Comparison of ENCODE assay signal across 12 mouse cellular contexts in the genomic region with DNA sequence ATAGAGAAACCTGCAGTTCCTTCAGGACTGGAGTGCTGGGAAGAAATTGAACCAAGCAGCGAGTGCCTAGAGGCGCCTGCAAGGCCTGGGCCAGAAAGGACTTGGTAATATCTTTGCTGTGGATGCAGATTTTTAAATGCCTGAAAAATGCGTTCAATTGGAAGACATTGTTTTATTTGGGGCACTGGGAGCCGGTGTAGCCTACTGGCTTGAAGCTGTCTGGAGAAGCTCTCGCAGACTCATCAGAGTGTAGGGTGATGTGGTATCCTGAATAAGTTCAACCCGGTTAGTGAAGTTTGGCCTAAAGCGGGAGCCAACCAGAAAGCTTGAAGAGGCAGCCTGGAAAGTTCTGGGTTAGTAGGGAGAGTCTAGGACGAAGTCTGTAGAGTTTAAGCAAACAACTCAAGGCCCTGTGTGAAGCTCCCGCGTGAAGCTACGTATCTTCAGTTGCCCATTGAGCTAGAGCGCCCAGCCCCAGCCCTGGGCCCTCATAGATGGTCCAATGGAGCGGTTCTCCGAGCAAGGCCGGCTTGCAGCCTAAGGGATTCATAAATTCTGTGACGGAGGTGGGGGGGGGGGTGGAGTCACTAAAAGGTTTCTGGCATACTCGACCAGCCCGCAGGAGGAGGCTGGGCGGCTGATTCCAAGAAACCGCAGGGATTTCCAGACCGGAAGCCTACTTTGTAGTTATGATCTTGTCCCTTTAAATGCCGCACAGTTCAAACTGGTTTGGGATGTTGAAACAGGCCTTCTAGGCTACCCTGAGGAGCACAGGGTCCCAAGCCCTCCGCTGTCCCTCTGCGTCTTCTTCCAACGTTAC. TPM values are rescaled to one million over a fixed set of nuclear protein-coding genes. Genes with fewer than 3 reads are reported as not detected.
DNase-seq lines count a peak whose midpoint lies in the region; ATAC-seq and TF ChIP-seq lines count a peak whose summit lies in the region.
"Had no signal": no experiment of that assay in that cellular context is flagged by ENCODE, and none has a peak within 500 bp of the region (broad histone marks: within the 10 kb centered on the region; RNA-seq: fewer than 3 reads in every experiment).

No protein-coding gene starts in this region.

- peak; percentile 32 to 49 for DNase-seq in heart, adult 18-20 months
- DNase-seq in heart, postnatal 25 days (ENCODE audit: low spot score), result no peak
- DNase-seq in ZHBTc4 (ENCODE audit: low read depth, low spot score), result peak; percentile 40
- DNase-seq in limb, embryonic 11.5 days (ENCODE audit: low spot score), result peak; percentile 60
- no peak for DNase-seq in left cerebral cortex, adult 2 months (ENCODE audit: extremely low spot score in 1 of 2, low spot score in 2 of 2)
- DNase-seq in frontal cortex, postnatal 25 days (ENCODE audit: low spot score in 2 of 2), result no peak
- no peak for DNase-seq in ovary, adult 18-20 months (ENCODE audit: low spot score)
- DNase-seq: kidney, adult 18-20 months; layer of hippocampus, postnatal 36 days; lung, adult 2 months had no signal

- H3K36me3 ChIP-seq in embryonic facial prominence, embryonic 15.5 days, result no peaks in the 10 kb centered on the region
- no peaks in the 10 kb centered on the region for H3K36me3 ChIP-seq in limb, embryonic 11.5 days (ENCODE audit: control insufficient read depth, insufficient read depth, low read length)
- H3K36me3 ChIP-seq: embryonic facial prominence, embryonic 12.5 days had no signal

- peaks cover 80% of the 10 kb centered on the region for H3K27me3 ChIP-seq in embryonic facial prominence, embryonic 15.5 days
- H3K27me3 ChIP-seq in limb, embryonic 11.5 days (ENCODE audit: control insufficient read depth, insufficient read depth, low read length), result peaks cover 32% of the 10 kb centered on the region

- no peaks in the 10 kb centered on the region for H3K9me3 ChIP-seq in embryonic facial prominence, embryonic 15.5 days (replicated peaks)
- H3K9me3 ChIP-seq in limb, embryonic 11.5 days (ENCODE audit: control insufficient read depth, low read length), result no peaks in the 10 kb centered on the region
- H3K9me3 ChIP-seq: embryonic facial prominence, embryonic 12.5 days had no signal

- H3K9ac ChIP-seq in embryonic facial prominence, embryonic 15.5 days, result no peak overlapping the region
- peak overlapping the region; percentile 37; the same call in 1 of the 2 replicates for H3K9ac ChIP-seq in limb, embryonic 11.5 days (ENCODE audit: low read length)
- H3K9ac ChIP-seq: embryonic facial prominence, embryonic 12.5 days had no signal

- no peak for ATAC-seq in embryonic facial prominence, embryonic 15.5 days (ENCODE audit: insufficient number of reproducible peaks, low FRiP score, low TSS enrichment, low read depth)
- no peak for ATAC-seq in limb, embryonic 11.5 days (ENCODE audit: insufficient number of reproducible peaks, low FRiP score, low TSS enrichment, low read depth)

- 0 out of 2 replicates have a peak overlapping the region, but pooled peaks have one; percentile 1 for H3K27ac ChIP-seq in embryonic facial prominence, embryonic 15.5 days (replicated peaks)
- 0 out of 2 replicates have a peak overlapping the region, but pooled peaks have one; percentile 8 for H3K27ac ChIP-seq in limb, embryonic 11.5 days (replicated peaks; ENCODE audit: low read depth, low read length)
- no peak overlapping the region for H3K27ac ChIP-seq in left cerebral cortex, adult 2 months
- H3K27ac ChIP-seq: embryonic facial prominence, embryonic 12.5 days had no signal

- H3K4me3 ChIP-seq in embryonic facial prominence, embryonic 15.5 days (replicated peaks), result peak overlapping the region; percentile 16
- peak overlapping the region; percentile 16 for H3K4me3 ChIP-seq in limb, embryonic 11.5 days (ENCODE audit: low read depth, low read length)
- H3K4me3 ChIP-seq in left cerebral cortex, adult 2 months, result no peak overlapping the region
- H3K4me3 ChIP-seq: embryonic facial prominence, embryonic 12.5 days had no signal

- no peak for TF ChIP-seq CTCF in left cerebral cortex, adult 2 months (IDR thresholded peaks at IDR 0.05)

- intact Hi-C loops in heart, postnatal 25 days (cut with DNase I), result loop anchor here (10.0 kb wide), 3 partner anchors 112 to 492 kb away; no protein-coding TSS in a partner anchor
- intact Hi-C loops in left cerebral cortex, adult 2 months (cut with DNase I), result no loop called here

- H3K4me1 ChIP-seq in embryonic facial prominence, embryonic 15.5 days, result peaks cover 26% of the 10 kb centered on the region
- H3K4me1 ChIP-seq in limb, embryonic 11.5 days (ENCODE audit: control insufficient read depth, insufficient read depth, low read length), result peaks cover 15% of the 10 kb centered on the region

- H3K4me2 ChIP-seq in embryonic facial prominence, embryonic 15.5 days (replicated peaks), result 0 out of 2 replicates have a peak overlapping the region, but pooled peaks have one; percentile 27
- peak overlapping the region; percentile 39 for H3K4me2 ChIP-seq in limb, embryonic 11.5 days (ENCODE audit: low read depth, severe bottlenecking)

- WGBS in embryonic facial prominence, embryonic 15.5 days, result 15% methylated on average over 25 of the region's 25 CpGs
- 3% methylated on average over 25 of the region's 25 CpGs for WGBS in limb, embryonic 11.5 days

RNA-seq across cellular contexts. Expression of a gene that starts 1.6 kb away (rescaled TPM):
- 1 to 10 TPM; 3.7 to 4.6 TPM for total RNA-seq in heart, adult 18-20 months (2021)
- 1 to 10 TPM; 4.4 to 6.1 TPM for total RNA-seq in heart, postnatal 25 days (2021)
- 6.9 and 8.1 TPM in 2 replicates for polyA plus RNA-seq in embryonic facial prominence, embryonic 15.5 days (2015; fragmentation: Nextera tagmentation; extraction: Ambion mirVana)
- polyA plus RNA-seq in limb, embryonic 11.5 days (2014; fragmentation: Nextera tagmentation; extraction: Ambion mirVana), result 33.4 and 38.0 TPM in 2 replicates
- 1 to 10 TPM; 1.7 to 2.5 TPM for total RNA-seq in left cerebral cortex, adult 2 months (2021)

Comparison
In these comparisons a context has a peak if more than half of its experiments do, and no peak if none do; other contexts are left out.
1. DNase-seq: peak in heart, adult 18-20 months (2 of 2), ZHBTc4 (single experiment) and limb, embryonic 11.5 days (single experiment); none in heart, postnatal 25 days (single experiment), left cerebral cortex, adult 2 months (0 of 2), frontal cortex, postnatal 25 days (0 of 2) and ovary, adult 18-20 months (single experiment).